Mouse (Mus musculus): ENCODE data around the gene Tspo2. TPM values are rescaled to one million over a fixed set of nuclear protein-coding genes. Genes with fewer than 3 reads are reported as not detected.
"Not testable (repeated sequence)": the region's sequence is repeated elsewhere in the genome, so short reads cannot be mapped to it uniquely, and the experiment has no call there.

Gene Tspo2
- polyA plus RNA-seq (2012; rRNA removed): 0.42 and 1.1 TPM in 2 replicates

GRCm38 (mm10) chr17:48451353-48451675, at the start of gene Tspo2:
Gene Tspo2, minus strand, starts transcription at chr17:48451522.
- DNase-seq (ENCODE audit: low read depth): no peak

DNA sequence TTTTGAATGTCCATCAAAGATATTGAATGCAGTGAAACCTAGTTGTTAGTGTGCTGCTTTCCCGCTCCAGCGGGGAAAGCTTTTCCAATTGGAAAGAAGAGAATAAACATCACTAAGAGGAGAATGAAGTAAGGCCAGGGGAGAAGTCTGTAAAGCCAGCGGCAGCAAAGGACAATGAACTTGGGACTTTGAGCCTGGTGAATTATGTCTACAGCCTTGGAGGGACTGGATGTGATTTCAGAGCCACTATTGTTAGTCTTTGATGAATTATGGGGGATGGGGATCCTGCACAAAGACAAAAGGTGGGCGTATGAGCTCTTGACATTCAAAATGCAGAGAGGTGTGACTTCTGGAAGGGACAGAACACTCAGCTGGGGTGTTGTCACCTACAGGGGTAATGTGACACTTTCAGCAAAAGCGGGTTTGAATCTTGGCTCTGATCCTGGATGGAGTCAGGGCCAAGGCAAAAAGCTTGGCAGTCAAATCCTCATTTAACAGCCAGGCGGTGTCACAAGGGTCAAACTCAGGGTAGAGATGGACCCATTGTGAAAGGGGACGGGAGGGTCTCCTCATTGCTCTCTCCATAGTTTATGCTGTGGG, 49.6 kb upstream of the Tspo2 start:
- DNase-seq (ENCODE audit: low read depth): no peak

DNA sequence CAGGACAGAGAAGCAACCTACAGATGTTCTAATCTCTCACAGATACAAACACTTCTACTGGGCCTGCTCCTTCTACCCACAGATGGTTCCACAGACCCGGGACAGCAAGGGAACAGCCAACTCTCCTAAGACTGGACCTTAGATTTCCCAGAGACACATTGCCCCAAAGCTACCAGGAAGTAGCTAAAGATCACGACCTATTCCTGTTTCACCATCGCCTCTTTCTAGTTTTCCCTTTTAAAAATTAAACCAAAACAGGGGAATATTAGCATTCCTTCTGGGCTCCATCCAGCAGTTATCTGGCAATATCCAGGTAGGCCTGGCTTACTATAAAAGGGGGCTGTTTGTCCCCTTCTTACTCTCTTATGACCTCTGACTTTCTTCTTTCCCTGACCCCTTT, 46.7 kb upstream of the Tspo2 start:
- no peak for DNase-seq (ENCODE audit: low read depth)

DNA sequence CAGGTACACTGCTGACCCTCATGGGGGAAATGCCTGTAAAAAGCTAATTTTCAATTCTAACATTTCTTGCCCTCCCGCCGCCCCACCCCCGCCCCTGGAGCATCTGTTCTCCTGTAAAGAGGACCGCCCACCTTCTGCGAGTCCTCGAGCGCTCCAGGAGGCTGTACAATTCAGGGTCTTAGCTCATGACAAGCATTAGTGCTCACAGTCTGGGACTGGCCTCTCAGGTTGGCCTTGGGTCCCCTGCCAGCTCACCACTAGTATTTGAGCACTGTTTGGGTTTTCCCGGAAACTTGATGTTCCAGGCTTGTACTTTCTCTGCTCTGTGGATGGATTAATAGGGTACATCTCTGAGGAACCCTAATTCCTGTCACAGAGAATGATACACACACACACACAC, 42.7 kb upstream of the Tspo2 start:
- no peak for DNase-seq (ENCODE audit: low read depth)

- DNase-seq (ENCODE audit: low read depth): no peak
Measured at GRCm38 (mm10) chr17:48493582-48493981, 42.3 kb upstream of the Tspo2 start.

GRCm38 (mm10) chr17:48492621-48493020, 41.3 kb upstream of the Tspo2 start:
- no peak for DNase-seq (ENCODE audit: low read depth)

- DNase-seq (ENCODE audit: low read depth): no peak
Measured at GRCm38 (mm10) chr17:48489466-48489865, 38.1 kb upstream of the Tspo2 start.

DNA sequence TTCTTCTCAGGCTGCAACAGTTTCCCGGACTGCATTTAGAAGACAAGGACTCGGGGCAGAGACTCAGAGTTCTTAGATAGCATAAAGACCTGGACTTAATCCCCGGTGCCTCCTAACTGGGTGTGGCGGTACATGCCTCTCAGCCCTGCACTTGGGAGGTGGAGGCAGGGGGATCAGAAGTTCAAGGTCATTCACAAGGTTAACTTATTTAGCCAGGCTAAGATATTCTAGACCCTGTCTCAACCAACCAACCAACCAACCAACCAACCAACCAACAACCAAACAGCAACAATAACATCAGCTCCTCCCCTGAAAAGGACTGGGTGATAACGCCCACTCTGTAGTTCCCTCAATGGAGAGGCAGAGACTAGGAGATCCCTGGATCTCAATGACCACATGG, 32.9 kb upstream of the Tspo2 start:
- DNase-seq (ENCODE audit: low read depth): no peak

DNA sequence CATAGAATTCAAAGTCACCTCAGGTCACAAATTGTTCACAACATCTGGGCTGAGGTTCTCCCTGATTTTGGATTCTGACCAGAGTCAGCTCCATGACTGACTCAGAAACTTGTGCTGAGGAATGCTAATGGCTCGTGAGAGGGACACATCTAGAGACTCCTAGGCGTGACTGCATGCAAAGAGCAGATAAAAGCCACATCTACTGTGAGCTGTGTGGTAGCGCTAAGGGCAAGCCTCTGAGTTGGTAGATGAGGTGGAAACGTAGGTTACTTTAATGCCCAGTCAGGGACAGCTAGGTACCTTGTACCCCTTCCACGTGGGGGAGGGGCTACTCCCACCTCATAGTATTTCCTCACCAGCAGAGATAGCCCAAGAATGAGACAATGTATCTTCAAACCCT, 32.4 kb upstream of the Tspo2 start:
- DNase-seq (ENCODE audit: low read depth): no peak

DNA sequence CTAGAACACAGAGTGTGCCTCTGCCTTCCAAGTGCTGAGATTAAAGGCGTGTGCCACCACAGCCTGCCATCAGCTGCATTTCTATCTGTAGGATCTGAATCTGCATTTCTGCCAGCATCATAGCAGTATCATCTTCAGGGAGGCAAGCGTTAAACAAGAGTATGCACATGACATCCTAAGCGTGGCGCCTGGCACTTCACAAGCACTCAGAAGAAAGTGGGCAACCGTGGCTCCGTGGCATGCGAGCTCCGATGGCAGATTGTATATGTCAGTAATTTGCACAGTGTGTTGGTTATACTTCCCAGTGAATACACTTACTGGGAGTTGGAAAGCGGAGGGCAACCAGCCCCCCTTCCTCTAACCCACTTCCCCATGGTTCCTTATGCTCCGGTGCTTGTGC, 28.6 kb upstream of the Tspo2 start:
- DNase-seq (ENCODE audit: low read depth): no peak

- no peak for DNase-seq (ENCODE audit: low read depth)
Measured at GRCm38 (mm10) chr17:48475444-48475843, 24.1 kb upstream of the Tspo2 start.

DNA sequence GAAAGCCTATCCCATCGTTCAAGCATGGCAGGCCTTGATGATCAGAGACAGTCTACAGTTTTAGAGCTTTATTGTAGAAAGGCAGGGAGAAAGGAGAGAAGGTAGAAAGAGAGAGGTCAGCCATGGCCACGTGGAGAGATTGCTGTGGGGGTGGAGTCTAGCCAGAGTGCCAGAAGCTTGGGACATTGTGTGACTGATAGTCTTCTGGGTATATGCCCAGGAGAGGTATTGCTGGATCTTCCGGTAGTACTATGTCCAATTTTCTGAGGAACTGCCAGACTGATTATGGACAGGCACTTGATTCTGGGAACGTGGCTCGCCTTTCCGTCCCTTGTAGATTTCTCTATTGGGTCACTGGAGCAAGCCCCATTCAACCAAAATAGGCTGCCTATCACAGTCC, 23.0 kb upstream of the Tspo2 start:
- not testable (repeated sequence) for DNase-seq (ENCODE audit: low read depth)

- DNase-seq (ENCODE audit: low read depth): no peak
Measured at GRCm38 (mm10) chr17:48467395-48468231, 16.3 kb upstream of the Tspo2 start.

GRCm38 (mm10) chr17:48466769-48467394, 15.6 kb upstream of the Tspo2 start:
- DNase-seq (ENCODE audit: low read depth): no peak

DNA sequence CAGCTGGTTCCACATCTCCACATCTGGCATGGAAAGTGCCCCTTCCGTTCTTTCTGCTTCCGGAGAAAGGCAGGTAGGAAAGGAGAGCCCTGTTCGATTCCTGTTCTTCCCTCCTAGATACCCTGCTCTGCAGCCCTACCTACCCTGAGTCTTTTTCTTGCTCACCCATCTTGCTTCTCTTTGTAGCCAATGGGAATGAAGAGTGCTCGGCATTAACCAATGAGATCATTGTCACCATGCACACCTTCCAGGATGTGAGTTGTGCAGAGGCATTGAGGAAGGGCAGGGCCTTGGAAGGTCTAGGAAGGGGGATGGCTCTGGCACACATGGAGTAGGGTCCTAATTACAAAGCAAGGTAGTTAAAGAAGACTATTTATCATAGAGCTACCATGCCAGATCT, 12.1 kb upstream of the Tspo2 start:
- DNase-seq (ENCODE audit: low read depth): no peak

DNA sequence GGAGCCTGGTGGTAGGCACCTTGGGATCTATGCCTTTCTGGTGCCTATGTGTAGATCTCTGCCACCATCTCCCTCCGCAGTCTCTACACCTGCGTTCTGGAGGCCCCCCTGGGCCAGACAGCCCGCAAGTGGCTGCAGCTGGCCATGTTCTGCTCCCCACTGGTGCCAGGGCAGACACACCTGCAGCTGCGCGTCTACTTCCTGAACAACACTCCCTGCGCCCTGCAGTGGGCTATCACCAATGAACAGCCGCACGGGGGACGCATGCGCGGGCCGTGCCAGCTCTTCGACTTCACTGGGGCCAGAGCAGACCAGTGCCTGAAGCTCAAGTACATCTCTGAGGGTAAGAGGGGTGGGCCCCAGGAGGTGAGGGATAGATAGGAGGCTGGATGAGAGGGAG, 10.8 kb upstream of the Tspo2 start:
- no peak for DNase-seq (ENCODE audit: low read depth)

DNA sequence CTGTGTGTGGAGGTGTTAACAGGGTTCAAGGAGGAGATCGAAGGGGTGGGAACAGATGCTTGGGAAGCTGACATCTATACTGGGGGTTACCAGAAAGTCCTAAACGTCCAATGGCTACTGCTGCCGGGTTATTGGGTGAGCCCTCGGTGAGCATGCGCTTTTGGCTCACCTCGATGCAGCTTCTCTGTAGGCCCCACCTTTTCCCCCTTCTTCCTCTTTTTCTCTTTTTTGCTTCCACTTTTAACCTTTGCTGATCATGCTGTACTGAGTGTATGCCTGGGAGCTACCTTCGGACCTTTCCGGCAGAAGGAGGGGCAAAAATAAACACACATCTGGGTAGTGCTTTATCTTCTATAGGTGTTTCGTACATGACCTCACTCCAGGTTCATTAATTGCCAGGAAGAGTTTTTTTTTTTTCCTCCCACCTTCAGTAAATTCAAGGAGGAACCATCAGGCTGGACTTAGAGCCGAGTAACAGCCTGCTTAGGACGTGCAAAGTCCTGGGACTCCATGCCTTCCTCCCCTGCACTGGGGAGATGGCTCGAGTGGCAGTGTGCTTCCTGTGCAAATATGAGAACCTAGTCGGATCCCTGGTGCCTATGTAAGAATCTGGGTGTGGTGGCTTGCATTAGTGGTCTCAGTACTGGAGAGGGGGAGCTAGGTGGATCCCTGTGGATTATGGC, 6.8 kb upstream of the Tspo2 start:
- DNase-seq (ENCODE audit: low read depth): no peak

GRCm38 (mm10) chr17:48455955-48456354, 4.6 kb upstream of the Tspo2 start:
- no peak for DNase-seq (ENCODE audit: low read depth)

DNA sequence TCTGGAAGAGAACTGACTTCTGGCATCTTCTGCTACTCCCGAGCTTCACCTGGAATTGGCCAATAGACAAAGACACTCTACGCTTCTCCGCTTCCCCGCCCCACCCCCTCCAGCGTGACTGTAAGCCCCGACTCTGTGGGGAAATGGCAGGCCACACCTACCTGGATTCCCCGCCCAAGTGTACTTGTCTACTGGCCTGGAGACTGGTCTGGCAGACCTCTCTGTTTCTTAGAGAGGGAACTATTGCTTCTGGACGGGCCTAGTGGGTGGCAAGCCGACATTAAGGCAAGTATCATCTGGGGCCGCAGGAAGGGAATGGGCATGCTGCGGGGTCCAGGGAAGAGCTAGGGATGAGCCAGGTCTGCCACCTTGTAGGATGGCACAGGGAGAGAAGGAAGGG, 3.4 kb upstream of the Tspo2 start, which contains the start of gene Unc5cl:
TSS of gene Unc5cl (plus strand) at position 214 of the 400 bp plus-strand sequence.
- DNase-seq (ENCODE audit: low read depth): no peak

GRCm38 (mm10) chr17:48454190-48454589, 2.9 kb upstream of the Tspo2 start:
- DNase-seq (ENCODE audit: low read depth): no peak

GRCm38 (mm10) chr17:48453489-48453888, 2.2 kb upstream of the Tspo2 start:
- DNase-seq (ENCODE audit: low read depth): no peak

DNA sequence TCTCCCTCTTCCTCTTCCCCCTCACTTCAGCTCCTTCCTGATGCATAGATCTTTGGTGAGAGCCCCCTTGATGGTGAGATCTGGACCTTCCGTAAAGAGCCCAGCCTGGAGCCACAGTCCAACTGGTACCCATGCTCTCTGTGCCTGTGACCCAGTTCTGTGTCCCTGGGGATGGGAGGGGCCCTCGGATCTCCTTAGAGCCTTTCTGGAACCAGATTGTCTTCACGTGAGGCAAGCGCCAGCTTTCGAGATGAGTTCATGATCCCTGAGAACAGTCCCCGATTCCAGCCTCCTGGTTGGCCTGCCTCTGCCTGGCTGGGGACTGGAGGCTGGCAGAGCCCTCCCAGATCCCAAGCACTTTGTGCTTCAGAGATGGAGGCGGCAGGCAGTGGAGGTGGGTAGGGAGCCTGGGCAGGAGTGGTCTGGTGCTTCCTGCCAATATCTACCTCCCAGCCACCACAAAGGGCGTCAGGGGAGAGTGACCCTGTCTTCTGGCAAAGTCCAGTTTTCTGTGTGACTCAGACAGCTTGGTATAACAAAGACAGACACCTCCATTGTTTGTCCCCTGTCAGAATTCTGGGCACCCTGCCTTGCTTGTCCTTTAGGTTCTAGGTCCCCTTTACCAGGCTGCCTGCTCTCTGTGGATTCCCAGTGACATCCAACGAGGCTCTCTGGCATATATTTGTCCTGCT, 577 bp upstream of the Tspo2 start:
- DNase-seq (ENCODE audit: low read depth): no peak

Data from gonadal fat pad, adult 2 months (tissue).